Mouse (Mus musculus) myocyte (in vitro differentiated cells): ENCODE measurements around the gene Gm9821. TPM values are rescaled to one million over a fixed set of nuclear protein-coding genes. Genes with fewer than 3 reads are reported as not detected.

Experiments used
- H3K27me3 ChIP-seq: one replicate; pipeline ENCODE4 v1.6.1; 2011; ENCODE audit not compliant: control insufficient read depth, insufficient read depth, insufficient read length
- H3K36me3 ChIP-seq: one replicate; pipeline ENCODE4 v1.6.1; 2011; ENCODE audit not compliant: control insufficient read depth, insufficient read depth
- H3K4me2 ChIP-seq: one replicate; pipeline ENCODE4 v1.6.1; 2011; ENCODE audit warnings: low read depth, control low read depth
- H3K4me3 ChIP-seq: one replicate; pipeline ENCODE4 v1.5.1; 2011; ENCODE audit warnings: mild to moderate bottlenecking, control low read depth, moderate library complexity
- H3K79me2 ChIP-seq: one replicate; pipeline ENCODE4 v1.6.1; 2011; ENCODE audit not compliant: control insufficient read depth, insufficient read depth
- H3ac ChIP-seq: one replicate; pipeline ENCODE4 v1.6.1; 2011; ENCODE audit not compliant: control insufficient read depth, insufficient read length
- CEBPB ChIP-seq: IDR thresholded peaks from 2 replicates; pipeline ENCODE4 v1.6.1; 2011; ENCODE audit warnings: mild to moderate bottlenecking, moderate library complexity; ENCODE audit not compliant: poor library complexity, insufficient read depth, severe bottlenecking
- E2F4 ChIP-seq: IDR thresholded peaks from one replicate; pipeline ENCODE4 v1.6.1; 2011; ENCODE audit warnings: mild to moderate bottlenecking, control low read depth, moderate library complexity; ENCODE audit not compliant: insufficient read depth
- MAX ChIP-seq: IDR thresholded peaks from one replicate; pipeline ENCODE4 v1.6.1; 2011; ENCODE audit warnings: low read depth, mild to moderate bottlenecking, control low read depth
- MYOD1 ChIP-seq, 3 experiments: IDR thresholded peaks; one replicate each; pipeline ENCODE4 v1.6.1; 2011; ENCODE audit warnings: control low read depth in 2 of 3, low read depth in 2 of 3, mild to moderate bottlenecking in 2 of 3, moderate library complexity in 1 of 3; ENCODE audit not compliant: insufficient read length in 2 of 3, control insufficient read depth in 1 of 3
- MYOG ChIP-seq, 3 experiments: IDR thresholded peaks; one replicate each; pipeline ENCODE4 v1.6.1; 2011; ENCODE audit warnings: control low read depth in 2 of 3, low read depth in 2 of 3, mild to moderate bottlenecking in 2 of 3; ENCODE audit not compliant: insufficient read length in 2 of 3, control insufficient read depth in 1 of 3, insufficient read depth in 1 of 3
- POLR2A ChIP-seq: IDR thresholded peaks from one replicate; pipeline ENCODE4 v1.6.1; 2011; ENCODE audit warnings: low read depth, mild to moderate bottlenecking, control low read depth, moderate library complexity; ENCODE audit not compliant: insufficient read length
- POLR2AphosphoS2 ChIP-seq: IDR thresholded peaks from one replicate; pipeline ENCODE4 v1.6.1; 2011; ENCODE audit warnings: low read depth, control low read depth; ENCODE audit not compliant: insufficient read length
- REST ChIP-seq: IDR thresholded peaks from one replicate; pipeline ENCODE4 v1.6.1; 2011; ENCODE audit warnings: mild to moderate bottlenecking, control low read depth, moderate library complexity; ENCODE audit not compliant: insufficient read depth, insufficient read length
- SRF ChIP-seq: IDR thresholded peaks from one replicate; pipeline ENCODE4 v1.6.1; 2011; ENCODE audit warnings: low read depth; ENCODE audit not compliant: control insufficient read depth, insufficient read length
- TCF12 ChIP-seq: IDR thresholded peaks from one replicate; pipeline ENCODE4 v1.6.1; 2011; ENCODE audit warnings: mild to moderate bottlenecking, control low read depth; ENCODE audit not compliant: poor library complexity, insufficient read depth, severe bottlenecking
- TCF3 ChIP-seq: IDR thresholded peaks from one replicate; pipeline ENCODE4 v1.6.1; 2011; ENCODE audit warnings: low read depth, control low read depth; ENCODE audit not compliant: insufficient read length
- USF1 ChIP-seq: IDR thresholded peaks from one replicate; pipeline ENCODE4 v1.6.1; 2011; ENCODE audit warnings: low read depth, mild to moderate bottlenecking, control low read depth, moderate library complexity
- polyA plus RNA-seq: library from polyadenylated mRNA; unstranded; fragments of >200 nt; fragmentation: generic; extraction: Trizol; gene quantifications from one replicate; pipeline ENCODE4 v1.2.1, GENCODE M21; 2012; ENCODE audit warnings: missing spikeins

Gm9821 gene
- polyA plus RNA-seq, 1 experiment, result 4.7 TPM

DNA sequence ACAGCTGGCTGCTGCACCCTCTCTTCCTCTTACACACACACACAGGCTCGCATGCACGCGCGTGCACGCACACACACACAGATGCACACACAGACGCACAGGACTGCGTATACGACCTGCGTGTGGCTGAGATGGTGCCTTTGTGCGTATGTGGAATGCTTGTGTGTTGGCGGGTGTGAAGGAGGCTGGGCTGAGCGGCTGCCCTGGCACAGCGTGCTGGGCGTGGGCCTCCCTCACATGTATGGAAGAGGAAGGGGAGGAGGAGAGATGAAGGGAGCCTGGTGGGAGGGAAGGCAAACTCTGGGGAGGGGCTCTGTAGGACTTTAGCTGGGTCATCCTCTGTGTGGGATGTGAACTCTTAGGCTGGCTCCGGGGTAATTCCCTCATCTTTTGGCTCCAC is 20.1 kb upstream of the Gm9821 start:
- peaks cover 7% of the 10 kb centered on the region for H3K27me3 ChIP-seq

DNA sequence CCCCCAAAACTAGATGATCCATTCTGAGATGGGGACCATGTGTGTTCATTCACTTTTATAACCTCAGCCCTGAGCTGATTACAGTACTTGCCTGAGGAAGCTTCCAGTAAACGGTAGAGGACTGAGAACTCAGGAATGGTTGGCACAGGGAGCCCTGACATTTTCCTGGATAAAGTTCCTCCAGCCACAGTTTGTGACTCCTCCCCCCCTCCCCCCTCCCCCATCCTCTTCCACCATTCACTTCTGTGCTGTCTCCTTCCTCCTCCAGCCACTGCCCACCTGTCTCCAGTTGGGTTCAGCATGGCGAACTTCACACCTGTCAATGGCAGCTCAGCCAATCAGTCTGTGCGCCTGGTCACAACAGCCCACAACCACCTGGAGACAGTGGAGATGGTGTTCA is 18.6 kb upstream of the Gm9821 start, which contains the start of gene Chrm4:
Gene Chrm4 (plus strand): TSS at position 301 of the 400 bp plus-strand sequence.
- H3K4me3 ChIP-seq, result no peak within 1 kb of the TSS

More for the DNA sequence above, 20.1 kb upstream of the Gm9821 start:
- no peak for TF ChIP-seq POLR2AphosphoS2
- TF ChIP-seq MYOG (IDR thresholded peaks at IDR 0.05; ENCODE audit: control insufficient read depth in 1 of 3, insufficient read depth in 1 of 3, insufficient read length in 2 of 3, low read depth in 2 of 3), result no peak
- TF ChIP-seq MAX, result no peak
- no peak for TF ChIP-seq MYOD1 (IDR thresholded peaks at IDR 0.05; ENCODE audit: control insufficient read depth in 1 of 3, insufficient read length in 2 of 3, low read depth in 2 of 3)
- TF ChIP-seq REST, result no peak
- no peak for TF ChIP-seq E2F4
- no peak for TF ChIP-seq CEBPB
- no peak for TF ChIP-seq TCF12
- no peak for TF ChIP-seq USF1
- no peak for TF ChIP-seq SRF
- no peak for TF ChIP-seq POLR2A
- no peak overlapping the region for H3K4me3 ChIP-seq
- H3K4me2 ChIP-seq, result no peak overlapping the region
- H3K36me3 ChIP-seq, result no peaks in the 10 kb centered on the region
- H3K79me2 ChIP-seq, result no peaks in the 10 kb centered on the region
- no peak overlapping the region for H3ac ChIP-seq

DNA sequence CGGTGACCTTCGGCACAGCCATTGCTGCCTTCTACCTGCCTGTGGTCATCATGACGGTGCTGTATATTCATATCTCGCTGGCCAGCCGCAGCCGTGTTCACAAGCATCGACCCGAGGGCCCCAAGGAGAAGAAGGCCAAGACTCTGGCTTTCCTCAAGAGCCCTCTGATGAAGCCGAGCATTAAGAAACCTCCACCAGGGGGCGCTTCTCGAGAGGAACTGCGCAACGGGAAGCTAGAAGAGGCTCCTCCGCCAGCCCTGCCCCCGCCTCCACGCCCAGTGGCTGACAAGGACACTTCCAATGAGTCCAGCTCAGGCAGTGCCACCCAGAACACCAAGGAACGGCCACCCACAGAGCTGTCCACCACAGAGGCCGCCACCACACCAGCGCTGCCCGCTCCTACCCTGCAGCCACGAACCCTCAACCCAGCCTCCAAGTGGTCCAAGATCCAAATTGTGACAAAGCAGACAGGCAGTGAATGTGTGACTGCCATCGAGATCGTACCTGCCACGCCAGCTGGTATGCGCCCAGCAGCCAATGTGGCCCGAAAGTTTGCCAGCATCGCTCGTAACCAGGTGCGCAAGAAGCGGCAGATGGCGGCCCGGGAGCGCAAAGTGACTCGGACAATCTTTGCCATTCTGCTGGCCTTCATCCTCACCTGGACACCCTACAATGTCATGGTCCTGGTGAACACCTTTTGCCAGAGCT is 17.5 kb upstream of the Gm9821 start:
- no peaks in the 10 kb centered on the region for H3K36me3 ChIP-seq
- no peak overlapping the region for H3K4me3 ChIP-seq
- TF ChIP-seq POLR2AphosphoS2 (no peak), REST (no peak), TCF3 (no peak), SRF (no peak), USF1 (no peak), MAX (no peak), MYOD1 (IDR thresholded peaks at IDR 0.05; ENCODE audit: control insufficient read depth in 1 of 3, insufficient read length in 2 of 3, low read depth in 2 of 3) (no peak), POLR2A (no peak), CEBPB (no peak), TCF12 (no peak), E2F4 (no peak)
- no peak overlapping the region for H3K4me2 ChIP-seq
- no peaks in the 10 kb centered on the region for H3K79me2 ChIP-seq
- H3ac ChIP-seq, result no peak overlapping the region
- no peaks in the 10 kb centered on the region for H3K27me3 ChIP-seq

More for the DNA sequence above, 18.6 kb upstream of the Gm9821 start, which contains the start of gene Chrm4:
- H3K79me2 ChIP-seq, result no peaks in the 10 kb centered on the region
- TF ChIP-seq TCF3 (no peak), POLR2AphosphoS2 (no peak), SRF (no peak), POLR2A (no peak), REST (no peak), CEBPB (no peak)
- peaks cover 5% of the 10 kb centered on the region for H3K27me3 ChIP-seq
- H3ac ChIP-seq, result no peak within 1 kb of the TSS
- H3K36me3 ChIP-seq, result no peaks in the 10 kb centered on the region
- no peak within 1 kb of the TSS for H3K4me2 ChIP-seq

DNA sequence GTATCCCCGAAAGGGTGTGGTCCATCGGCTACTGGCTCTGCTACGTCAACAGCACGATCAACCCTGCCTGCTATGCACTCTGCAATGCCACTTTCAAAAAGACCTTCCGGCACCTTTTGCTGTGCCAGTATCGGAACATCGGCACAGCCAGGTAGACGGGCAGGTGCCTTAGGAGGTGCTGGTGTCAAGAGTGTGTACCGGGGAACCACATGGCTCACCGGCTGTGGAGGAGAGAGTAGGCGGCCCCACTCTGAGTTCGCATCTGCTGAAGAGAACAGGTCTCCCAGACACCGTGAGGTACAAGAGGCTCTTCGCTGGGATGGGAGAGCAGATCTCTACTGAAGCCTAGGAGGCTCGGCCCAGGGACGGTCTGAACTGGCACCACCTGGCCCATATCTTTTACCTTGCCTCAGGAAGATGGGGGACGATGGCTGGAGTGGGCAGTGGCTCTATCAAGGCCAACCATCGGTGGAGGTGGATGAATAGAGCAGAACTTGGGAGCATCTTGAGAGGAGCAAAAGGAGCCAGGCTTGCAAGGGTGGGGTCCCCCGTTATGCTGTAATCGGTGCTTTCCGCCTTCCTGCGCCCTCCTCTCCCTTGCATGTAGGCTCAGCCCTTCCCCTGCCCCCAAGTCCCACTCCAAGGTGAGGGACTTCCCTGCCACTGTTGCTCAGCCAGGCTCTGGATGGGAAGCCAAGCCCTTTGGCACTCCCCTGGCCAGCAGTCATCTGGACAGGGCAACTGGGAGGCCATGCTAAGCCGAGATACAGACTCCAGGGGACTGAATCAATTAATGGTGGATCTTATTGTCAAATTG is 16.8 kb upstream of the Gm9821 start:
- no peaks in the 10 kb centered on the region for H3K36me3 ChIP-seq
- no peaks in the 10 kb centered on the region for H3K79me2 ChIP-seq
- no peak overlapping the region for H3K4me3 ChIP-seq
- no peaks in the 10 kb centered on the region for H3K27me3 ChIP-seq
- TF ChIP-seq MYOG (IDR thresholded peaks at IDR 0.05; ENCODE audit: control insufficient read depth in 1 of 3, insufficient read depth in 1 of 3, insufficient read length in 2 of 3, low read depth in 2 of 3), result no peak
- TF ChIP-seq USF1, result no peak
- no peak for TF ChIP-seq POLR2A
- TF ChIP-seq TCF3, result no peak
- TF ChIP-seq E2F4, result no peak
- no peak for TF ChIP-seq SRF
- TF ChIP-seq POLR2AphosphoS2, result no peak
- no peak for TF ChIP-seq CEBPB
- no peak for TF ChIP-seq REST
- TF ChIP-seq MAX, result no peak
- no peak for TF ChIP-seq MYOD1 (IDR thresholded peaks at IDR 0.05; ENCODE audit: control insufficient read depth in 1 of 3, insufficient read length in 2 of 3, low read depth in 2 of 3)
- TF ChIP-seq TCF12, result no peak
- H3ac ChIP-seq, result no peak overlapping the region
- no peak overlapping the region for H3K4me2 ChIP-seq
